Mouse (Mus musculus) brain, embryonic 14.5 days (tissue): Measurements from ENCODE around the gene Ppfibp2. TPM values are rescaled to one million over a fixed set of nuclear protein-coding genes. Genes with fewer than 3 reads are reported as not detected.
A peak's percentile ranks its signal among the peaks of the same experiment; 100 is the strongest.

Experiments
- DNase-seq: peaks from one replicate; pipeline ENCODE4 v3.0.0-alpha.2; 2011; ENCODE audit warnings: low read depth
- CTCF ChIP-seq: fragments of 200-500 bp; IDR thresholded peaks from 2 replicates; pipeline ENCODE4 v1.5.1; 2012; ENCODE audit warnings: inconsistent platforms, mild to moderate bottlenecking, moderate library complexity, borderline replicate concordance; ENCODE audit not compliant: insufficient read depth, insufficient read length; ENCODE audit errors: extremely low read depth
- POLR2A ChIP-seq: fragments of 200-500 bp; IDR thresholded peaks from 2 replicates; pipeline ENCODE4 v1.6.1; 2012; ENCODE audit warnings: mild to moderate bottlenecking, inconsistent platforms, borderline replicate concordance; ENCODE audit not compliant: poor library complexity, insufficient read depth, insufficient read length, severe bottlenecking; ENCODE audit errors: extremely low read depth
- polyA plus RNA-seq: library from polyadenylated mRNA; depleted of rRNA; stranded (reverse); fragments of >200 nt; gene quantifications from 2 replicates; pipeline ENCODE4 v1.2.3, GENCODE M21; 2012

Gene Ppfibp2
- polyA plus RNA-seq, 1 experiment: 3.4 TPM

DNA sequence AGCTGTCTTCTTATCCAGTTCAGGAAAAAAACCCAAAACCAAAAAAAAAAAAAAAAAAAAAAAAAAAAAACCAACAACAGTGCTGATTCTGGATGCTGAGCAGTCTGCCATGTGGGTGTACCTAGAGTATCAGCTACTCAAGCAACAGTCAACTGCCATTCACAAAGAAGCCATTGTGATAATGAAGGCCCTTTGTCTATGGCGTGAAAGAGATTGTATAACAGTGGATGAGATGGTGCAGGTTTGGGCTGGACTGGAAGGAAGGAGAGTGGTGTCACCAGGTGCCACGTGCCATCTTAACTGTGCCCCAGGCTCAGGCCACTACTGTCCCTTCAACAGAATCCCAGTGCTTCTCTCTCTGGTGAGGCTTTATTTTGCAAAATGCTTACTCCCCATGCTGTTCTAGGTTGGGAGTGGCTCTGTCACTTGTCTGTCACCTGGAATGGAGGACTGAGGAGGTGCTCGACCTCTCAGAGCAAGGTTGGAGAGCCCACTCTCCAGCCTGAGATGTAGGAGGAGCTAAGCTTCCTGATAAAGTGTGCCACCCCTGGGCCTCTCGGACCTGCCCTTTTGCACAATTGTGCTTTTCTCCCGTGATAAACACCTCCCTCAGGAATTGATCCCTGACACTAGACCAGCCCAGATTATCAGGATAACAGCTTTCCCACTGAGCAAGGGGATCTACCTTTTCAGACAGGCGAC, 85.3 kb downstream of the Ppfibp2 start:
- DNase-seq: no peak
- TF ChIP-seq POLR2A: no peak
- TF ChIP-seq CTCF: no peak

DNA sequence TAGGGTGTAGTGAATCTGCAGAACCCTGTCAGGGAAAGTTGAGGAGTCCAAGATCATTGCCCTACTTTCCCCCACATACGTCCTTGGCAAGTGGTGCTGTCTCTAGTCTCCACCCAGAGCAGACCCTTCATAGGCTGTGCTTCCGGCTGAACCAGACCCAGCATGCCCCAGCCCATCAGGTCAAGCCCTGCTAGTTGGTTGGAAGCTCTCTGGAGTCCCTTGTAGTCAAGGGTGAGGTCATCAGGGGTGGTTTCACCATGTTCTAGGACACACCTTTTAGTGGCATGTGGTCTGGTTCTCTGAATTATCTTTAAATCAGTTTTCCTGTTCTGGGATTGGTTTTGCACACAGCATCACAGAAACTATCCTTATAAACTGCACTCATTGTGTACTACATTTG, 86.3 kb downstream of the Ppfibp2 start:
- DNase-seq: no peak
- TF ChIP-seq POLR2A (no peak), CTCF (no peak)

DNA sequence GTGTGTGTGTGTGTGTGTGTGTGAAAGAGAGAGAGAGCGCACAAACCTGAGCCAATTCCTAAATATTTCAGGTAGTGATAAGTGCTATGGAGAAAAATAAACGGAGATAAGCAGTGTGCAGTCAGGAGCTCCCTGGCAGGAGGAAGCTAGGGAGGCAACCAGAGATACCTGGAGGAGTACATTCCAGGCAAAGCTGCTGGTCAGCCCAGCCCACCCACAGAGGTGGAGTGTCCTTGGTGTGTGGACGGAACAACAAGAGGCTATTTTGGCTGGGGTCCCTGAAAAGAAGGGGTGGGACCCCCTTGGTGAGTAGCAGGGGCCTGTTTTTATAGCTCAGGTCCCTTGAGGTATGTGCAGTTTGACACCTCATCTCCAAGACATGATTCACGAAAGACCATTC, 88.2 kb downstream of the Ppfibp2 start:
- no peak for DNase-seq
- no peak for TF ChIP-seq CTCF
- TF ChIP-seq POLR2A: no peak

DNA sequence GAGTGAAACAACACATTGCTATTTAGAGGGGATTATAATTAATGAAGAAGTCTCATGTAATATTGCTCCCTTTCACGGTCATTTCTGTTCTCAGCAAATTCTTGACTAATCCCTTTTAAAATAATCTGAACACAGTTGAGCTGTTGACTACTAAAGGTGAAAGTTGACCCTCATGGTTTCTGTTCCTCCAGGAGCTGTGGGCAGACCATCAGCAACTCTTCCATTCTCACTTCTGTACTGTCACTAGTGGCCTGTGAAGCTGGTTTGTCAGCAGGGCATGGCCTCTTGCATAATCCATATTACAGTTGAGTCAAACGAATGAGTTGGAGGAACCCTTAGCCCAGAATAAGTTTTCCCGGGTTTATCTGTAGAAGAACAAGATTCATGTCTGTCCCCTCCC, 88.6 kb downstream of the Ppfibp2 start:
- TF ChIP-seq POLR2A: no peak
- TF ChIP-seq CTCF: no peak
- no peak for DNase-seq

DNA sequence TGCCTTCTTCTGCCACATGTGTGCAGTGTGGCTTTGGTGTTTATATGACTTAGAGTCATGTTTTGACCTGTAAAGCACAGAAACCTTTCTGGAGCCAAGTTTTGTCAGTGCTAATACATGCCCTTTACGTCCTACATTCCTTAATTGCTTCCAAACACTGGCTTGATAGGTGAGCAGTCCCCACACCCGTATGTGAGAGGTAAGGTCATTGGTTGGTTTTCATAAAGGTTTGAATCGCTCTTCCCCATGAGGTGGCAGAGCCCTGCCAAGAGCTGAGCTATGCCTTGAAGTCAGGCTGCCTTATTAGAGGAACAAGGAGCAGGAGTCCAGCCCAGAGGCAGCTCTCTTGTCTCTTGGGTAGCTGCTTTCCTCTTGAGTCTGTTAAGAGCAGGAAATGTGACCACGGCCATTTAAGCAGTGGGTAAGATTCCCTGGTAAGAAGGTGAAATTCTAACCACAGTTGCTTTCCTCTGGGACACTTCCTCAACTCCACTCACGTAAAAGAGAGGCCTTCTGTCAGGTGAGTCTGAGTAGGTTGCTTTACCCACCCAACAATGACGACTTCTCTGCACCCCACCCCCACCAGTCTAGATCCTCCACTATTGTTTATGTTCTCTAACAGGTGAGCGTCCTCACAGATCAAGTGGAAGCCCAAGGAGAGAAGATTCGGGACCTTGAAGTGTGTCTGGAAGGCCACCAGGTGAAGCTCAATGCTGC, 90.4 kb downstream of the Ppfibp2 start:
- DNase-seq: no peak
- TF ChIP-seq POLR2A (no peak), CTCF (no peak)

DNA sequence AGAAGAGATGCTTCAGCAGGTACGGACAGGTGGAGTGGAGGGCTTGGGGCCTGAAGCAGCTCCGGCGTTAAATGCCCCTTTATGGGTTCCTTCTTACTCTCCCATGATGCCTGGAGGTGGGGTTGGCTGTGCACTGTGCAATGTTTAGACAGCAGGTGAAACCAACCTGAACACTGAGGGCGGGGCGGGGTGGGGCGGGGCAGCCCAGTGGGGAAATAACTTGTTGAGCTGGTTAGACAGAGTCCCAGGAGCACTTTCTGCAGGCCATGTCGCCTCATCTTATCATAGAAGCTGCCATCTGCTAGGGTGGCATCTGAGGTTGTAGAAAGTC, 90.9 kb downstream of the Ppfibp2 start:
- TF ChIP-seq CTCF (no peak), POLR2A (no peak)
- no peak for DNase-seq

DNA sequence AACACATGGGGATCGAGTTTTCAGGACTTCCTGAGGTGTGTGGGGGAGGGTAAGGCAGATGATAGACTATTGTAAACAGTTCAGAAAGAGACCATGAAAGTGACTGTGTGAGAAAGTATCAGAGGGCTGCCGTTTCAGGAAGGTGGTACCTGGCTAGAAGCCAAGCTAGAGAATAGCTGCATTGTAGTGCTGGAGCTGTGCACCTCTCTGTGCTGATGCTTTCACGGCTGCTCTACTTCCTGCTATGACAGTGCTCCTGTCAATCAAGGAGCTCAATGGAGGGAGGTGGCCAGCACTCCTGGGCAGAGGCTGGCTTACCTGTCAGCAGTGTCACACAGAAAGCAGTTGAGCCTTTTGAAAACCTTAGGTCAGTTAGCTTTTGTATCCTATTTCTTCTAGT, 92.4 kb downstream of the Ppfibp2 start:
- no peak for DNase-seq
- no peak for TF ChIP-seq CTCF
- TF ChIP-seq POLR2A: no peak

DNA sequence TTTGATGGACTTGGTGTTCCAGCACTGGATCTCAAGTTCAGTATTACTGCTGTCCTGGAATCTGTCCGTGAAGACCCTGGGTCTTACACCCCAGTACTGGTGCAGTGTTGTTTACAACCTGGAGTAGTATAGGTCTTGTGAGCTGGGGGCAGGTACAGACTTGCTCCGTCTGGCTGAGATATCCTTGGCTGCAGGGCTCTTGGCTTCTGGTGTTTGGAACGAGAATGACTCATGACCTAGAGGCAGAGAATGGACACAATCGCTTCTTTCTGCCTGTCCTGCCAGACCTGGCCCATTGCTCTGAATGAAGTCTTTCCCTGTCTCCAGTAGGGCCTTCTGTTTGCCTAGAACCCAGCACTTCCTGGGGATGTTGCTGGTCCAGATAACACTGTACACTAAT, 93.0 kb downstream of the Ppfibp2 start:
- TF ChIP-seq POLR2A: no peak
- no peak for TF ChIP-seq CTCF
- DNase-seq: no peak

DNA sequence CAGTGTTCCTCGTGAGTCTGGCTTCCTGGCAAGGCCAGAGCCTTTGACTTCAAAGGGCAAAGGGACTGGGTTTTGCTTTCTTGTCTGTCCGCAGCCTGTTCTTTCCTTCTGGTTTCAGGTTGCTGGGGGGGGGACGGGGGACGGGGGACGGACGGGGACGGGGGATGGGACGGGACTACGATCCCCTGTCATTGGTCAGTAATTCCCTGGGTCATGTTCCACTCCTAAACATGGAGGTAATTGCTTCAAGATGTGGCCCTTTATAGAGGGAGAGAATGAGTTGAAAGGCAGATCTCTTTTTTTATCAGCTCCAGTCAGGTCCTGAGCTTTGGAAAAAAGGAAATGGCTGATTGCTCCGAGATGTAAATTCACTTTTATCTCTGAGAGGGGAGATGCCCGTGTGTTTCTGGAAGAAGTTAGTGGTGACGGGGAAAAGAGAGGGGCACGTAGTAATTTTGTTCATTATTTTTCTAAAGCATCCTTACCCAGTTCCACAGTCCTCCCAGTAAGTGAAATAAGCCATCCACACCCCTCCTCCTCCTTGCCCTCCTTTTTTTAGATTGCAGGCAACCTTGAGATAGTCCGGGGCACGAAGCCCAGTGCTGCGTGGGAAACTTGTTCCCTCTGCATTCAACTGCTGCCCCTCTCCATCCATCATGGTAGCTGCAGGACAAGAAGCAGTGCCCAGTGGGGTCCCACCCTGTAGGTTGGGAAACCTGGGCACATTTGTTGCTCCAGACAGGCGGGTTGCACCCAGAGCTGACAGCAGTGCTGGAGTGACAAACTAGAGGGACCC, 95.6 kb downstream of the Ppfibp2 start:
- no peak for DNase-seq
- TF ChIP-seq CTCF (no peak), POLR2A (no peak)

DNA sequence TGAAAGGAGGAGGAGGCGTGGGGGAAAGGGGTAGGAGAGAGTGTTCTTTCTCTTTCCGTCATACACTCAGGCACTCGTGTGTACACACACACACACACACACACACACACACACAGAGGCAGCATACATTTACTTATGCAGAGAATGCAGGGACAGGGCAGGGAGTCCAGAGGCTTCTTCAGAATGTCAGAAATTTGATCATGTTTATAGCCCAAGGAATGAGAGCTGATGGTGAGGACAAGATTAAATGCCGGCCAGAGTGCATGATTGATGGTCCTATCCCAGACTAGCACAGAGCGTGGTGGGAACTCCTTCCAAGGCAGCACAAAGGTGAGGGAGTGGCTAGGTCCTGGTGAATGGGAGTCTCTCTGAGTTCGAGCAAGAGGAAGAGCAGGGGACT, 96.5 kb downstream of the Ppfibp2 start:
- DNase-seq: no peak
- TF ChIP-seq CTCF: no peak
- no peak for TF ChIP-seq POLR2A

DNA sequence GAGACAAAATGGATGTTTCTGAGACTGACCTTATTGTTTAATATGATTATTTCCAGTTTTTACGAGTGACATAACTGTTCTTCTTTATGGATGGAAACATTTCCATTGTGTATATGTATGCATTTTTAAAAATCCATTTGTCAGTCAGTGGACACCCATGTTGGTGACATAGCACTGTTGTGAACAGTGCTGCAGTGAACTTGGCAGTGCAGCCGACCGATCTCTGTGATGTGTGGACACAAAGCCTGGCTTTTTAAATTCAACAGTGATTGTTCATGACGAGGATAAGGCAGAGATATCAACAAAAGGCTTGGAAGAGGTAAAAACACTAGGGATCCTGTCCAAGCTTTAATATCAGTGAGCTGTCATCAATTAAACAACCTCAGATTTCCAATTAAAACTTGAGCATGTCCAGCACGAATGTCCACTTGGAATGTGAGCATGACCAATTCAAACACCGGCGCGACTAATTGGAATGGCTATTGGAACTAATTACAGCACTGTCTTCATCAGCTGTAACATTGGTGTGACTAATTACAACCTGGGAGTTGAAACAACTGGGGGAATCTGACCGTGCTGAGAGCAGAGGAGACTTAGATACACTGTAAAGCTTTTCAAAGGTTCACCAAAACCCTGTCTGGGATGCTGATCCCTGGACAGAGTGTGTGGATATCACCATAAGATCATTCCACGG, 99.4 kb downstream of the Ppfibp2 start:
- DNase-seq: peak; percentile 76
- TF ChIP-seq CTCF: no peak
- no peak for TF ChIP-seq POLR2A

DNA sequence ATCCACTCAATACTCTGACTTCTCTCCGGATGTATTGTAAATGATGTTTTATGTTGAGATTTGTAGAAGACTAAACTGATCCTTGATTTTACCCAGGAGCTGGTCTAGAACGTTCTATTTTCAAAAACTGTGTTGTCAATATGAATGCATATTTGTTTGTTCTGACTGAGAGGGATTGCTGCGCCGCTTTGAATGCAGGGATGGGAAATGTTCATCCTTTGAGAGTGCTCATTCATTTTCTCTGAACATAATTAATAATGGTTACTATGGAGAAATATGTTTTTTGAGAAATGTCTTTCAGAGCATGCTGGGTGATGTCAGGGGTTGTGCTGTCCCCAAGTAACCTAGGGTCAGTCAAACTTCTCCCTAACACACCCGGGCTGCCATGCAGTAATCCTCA, 102.1 kb downstream of the Ppfibp2 start:
- no peak for DNase-seq
- TF ChIP-seq CTCF (no peak), POLR2A (no peak)
